Mouse (Mus musculus) cerebellum, postnatal 4 days (tissue): ENCODE results near the gene Smurf2.
"Not testable (repeated sequence)": the region's sequence is repeated elsewhere in the genome, so short reads cannot be mapped to it uniquely, and the experiment has no call there.

Experiments
- DNase-seq, 2 experiments: peaks; one replicate each; pipeline ENCODE4 v3.0.0; 2022; ENCODE audit warnings: low spot score in 2 of 2, mixed read lengths in 1 of 2

The Smurf2 gene

GRCm38 (mm10) chr11:106812410-106813136 is 107.9 kb downstream of the Smurf2 start:
- no peak for DNase-seq

- not testable (repeated sequence) for DNase-seq
These were observed 113.1 kb downstream of the Smurf2 start for GRCm38 (mm10) chr11:106807442-106807841.

- DNase-seq: no peak
These were observed 118.4 kb downstream of the Smurf2 start for GRCm38 (mm10) chr11:106802069-106802627.

- DNase-seq: no peak
These were observed 124.8 kb downstream of the Smurf2 start for GRCm38 (mm10) chr11:106795679-106796078.

- DNase-seq: no peak
These were observed 126.7 kb downstream of the Smurf2 start for GRCm38 (mm10) chr11:106793846-106794245.

GRCm38 (mm10) chr11:106789649-106790048 is 130.9 kb downstream of the Smurf2 start:
- no peak for DNase-seq

- DNase-seq: peak; percentile 86 to 95
These were observed 131.6 kb downstream of the Smurf2 start, which contains the start of the genes Ddx5 and Cep95 for GRCm38 (mm10) chr11:106788775-106789459. Gene Ddx5 (minus strand): TSS chr11:106789185. Gene Cep95 (plus strand): TSS chr11:106789252.

GRCm38 (mm10) chr11:106788026-106788774 is 132.3 kb downstream of the Smurf2 start:
- DNase-seq: peak; percentile 98 to 100

- peak; percentile 71 to 87 for DNase-seq
These were observed 133.1 kb downstream of the Smurf2 start for GRCm38 (mm10) chr11:106787131-106788025.

GRCm38 (mm10) chr11:106785043-106785442 is 135.5 kb downstream of the Smurf2 start:
- DNase-seq: no peak

GRCm38 (mm10) chr11:106784476-106784875 is 136.0 kb downstream of the Smurf2 start:
- no peak for DNase-seq

GRCm38 (mm10) chr11:106782841-106783764 is 137.4 kb downstream of the Smurf2 start:
- no peak for DNase-seq

GRCm38 (mm10) chr11:106782271-106782670 is 138.2 kb downstream of the Smurf2 start:
- DNase-seq: not testable (repeated sequence)

- no peak for DNase-seq
These were observed 139.8 kb downstream of the Smurf2 start for GRCm38 (mm10) chr11:106780590-106781220.

- DNase-seq: no peak
These were observed 140.5 kb downstream of the Smurf2 start for GRCm38 (mm10) chr11:106780089-106780425.

GRCm38 (mm10) chr11:106779388-106780088 is 141.0 kb downstream of the Smurf2 start, which contains the start of gene Polg2:
Gene Polg2 (minus strand): TSS chr11:106779537.
- DNase-seq: peak; percentile 70 to 86

- no peak for DNase-seq
These were observed 141.7 kb downstream of the Smurf2 start for GRCm38 (mm10) chr11:106778589-106779387.

GRCm38 (mm10) chr11:106778132-106778531 is 142.4 kb downstream of the Smurf2 start:
- no peak for DNase-seq
